Mouse (Mus musculus) c-Kit-negative CD71-positive TER-119-positive erythroid progenitor cells, embryonic 14.5 days (primary cell): Measurements from ENCODE around the gene Marcks.
"Not testable (repeated sequence)": the region's sequence is repeated elsewhere in the genome, so short reads cannot be mapped to it uniquely, and the experiment has no call there.

Experiments
- DNase-seq: peaks from one replicate; pipeline ENCODE4 v3.0.0-alpha.2; 2013; ENCODE audit warnings: low read depth, low spot score

The Marcks gene

GRCm38 (mm10) chr10:37135951-37136751 is 2.6 kb downstream of the Marcks start:
- DNase-seq, result no peak

GRCm38 (mm10) chr10:37133876-37134708 is 4.6 kb downstream of the Marcks start:
- DNase-seq, result no peak

GRCm38 (mm10) chr10:37132671-37133070 is 6.0 kb downstream of the Marcks start:
- no peak for DNase-seq

GRCm38 (mm10) chr10:37129652-37130051 is 9.1 kb downstream of the Marcks start:
- no peak for DNase-seq

GRCm38 (mm10) chr10:37115329-37115728 is 23.4 kb downstream of the Marcks start:
- no peak for DNase-seq

GRCm38 (mm10) chr10:37112812-37113211 is 25.9 kb downstream of the Marcks start:
- no peak for DNase-seq

GRCm38 (mm10) chr10:37112362-37112761 is 26.4 kb downstream of the Marcks start:
- no peak for DNase-seq

- DNase-seq, result no peak
These were observed 27.3 kb downstream of the Marcks start for GRCm38 (mm10) chr10:37111432-37111831.

GRCm38 (mm10) chr10:37106871-37107627 is 31.7 kb downstream of the Marcks start:
- DNase-seq, result no peak

- DNase-seq, result no peak
These were observed 32.4 kb downstream of the Marcks start for GRCm38 (mm10) chr10:37106303-37106702.

GRCm38 (mm10) chr10:37102227-37103080 is 36.3 kb downstream of the Marcks start:
- no peak for DNase-seq

- no peak for DNase-seq
These were observed 37.0 kb downstream of the Marcks start for GRCm38 (mm10) chr10:37101733-37102132.

- no peak for DNase-seq
These were observed 42.2 kb downstream of the Marcks start for GRCm38 (mm10) chr10:37096529-37096928.

GRCm38 (mm10) chr10:37095803-37096202 is 42.9 kb downstream of the Marcks start:
- no peak for DNase-seq

GRCm38 (mm10) chr10:37093306-37093705 is 45.4 kb downstream of the Marcks start:
- DNase-seq, result no peak

- no peak for DNase-seq
These were observed 48.3 kb downstream of the Marcks start for GRCm38 (mm10) chr10:37090411-37090810.

GRCm38 (mm10) chr10:37084071-37084470 is 54.6 kb downstream of the Marcks start:
- DNase-seq, result not testable (repeated sequence)
